ENCODE assay signal across 9 mouse cellular contexts in the genomic region with DNA sequence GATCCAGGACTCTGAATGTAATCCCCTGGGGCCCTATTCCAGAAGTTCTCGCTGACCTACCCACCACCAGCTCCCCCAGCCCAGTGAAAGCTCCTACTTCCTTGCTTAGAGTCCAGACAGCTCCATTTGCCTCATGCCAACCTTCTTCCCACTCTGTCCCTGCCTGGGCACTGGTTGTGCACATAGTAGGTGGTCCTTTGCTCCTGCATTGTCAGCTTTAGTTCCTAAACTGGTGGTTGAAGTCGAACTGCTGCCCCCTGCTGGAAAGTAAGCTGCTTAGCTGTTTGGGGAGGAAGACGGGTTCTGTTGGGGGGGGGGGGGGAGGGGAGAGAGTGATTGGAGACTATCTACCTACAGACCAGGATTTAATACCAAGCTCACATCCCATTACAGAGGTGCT. TPM values are rescaled to one million over a fixed set of nuclear protein-coding genes. Genes with fewer than 3 reads are reported as not detected.
DNase-seq lines count a peak whose midpoint lies in the region; ATAC-seq and TF ChIP-seq lines count a peak whose summit lies in the region.
"Had no signal": no experiment of that assay in that cellular context is flagged by ENCODE, and none has a peak within 500 bp of the region (broad histone marks: within the 10 kb centered on the region; RNA-seq: fewer than 3 reads in every experiment).

No protein-coding gene starts in this region.

- peak; percentile 68 for TF ChIP-seq CTCF in kidney, postnatal 0 days (IDR thresholded peaks at IDR 0.05; ENCODE audit: low read depth)
- TF ChIP-seq CTCF in G1E (IDR thresholded peaks at IDR 0.05; ENCODE audit: low read depth, low read length) = 0 out of 2 replicates have a peak, but pooled peaks have one; percentile 4
- peak; percentile 40 for TF ChIP-seq CTCF in lung, adult 2 months (IDR thresholded peaks at IDR 0.05; ENCODE audit: insufficient read depth, low read length)

- H3K4me1 ChIP-seq in kidney, postnatal 0 days (replicated peaks; ENCODE audit: insufficient read depth, low read length) = no peaks in the 10 kb centered on the region
- no peaks in the 10 kb centered on the region for H3K4me1 ChIP-seq in G1E (ENCODE audit: insufficient read depth, low read depth, low read length)
- no peaks in the 10 kb centered on the region; the same call in 1 of the 2 replicates for H3K4me1 ChIP-seq in lung, adult 2 months (ENCODE audit: control insufficient read depth, insufficient read depth, low read length)

- no peaks in the 10 kb centered on the region for H3K9me3 ChIP-seq in kidney, postnatal 0 days (replicated peaks; ENCODE audit: low read length)
- H3K9me3 ChIP-seq in G1E (replicated peaks) = no peaks in the 10 kb centered on the region

- ATAC-seq in CD4-positive, CD25-positive, alpha-beta regulatory T cell, adult 4 months = no peak
- ATAC-seq in kidney, postnatal 0 days (replicated peaks; ENCODE audit: low FRiP score, low read depth) = no peak
- no peak for ATAC-seq in G1E (ENCODE audit: extremely low read depth, insufficient number of reproducible peaks, low FRiP score, poor library complexity, severe bottlenecking)

- no peak overlapping the region for H3K4me3 ChIP-seq in kidney, postnatal 0 days (replicated peaks; ENCODE audit: low read depth, low read length)
- no peak overlapping the region for H3K4me3 ChIP-seq in G1E (ENCODE audit: low read depth, low read length)
- H3K4me3 ChIP-seq in lung, adult 2 months (replicated peaks; ENCODE audit: extremely low read depth, low read depth, low read length) = no peak overlapping the region

- no peak overlapping the region for H3K4me2 ChIP-seq in kidney, postnatal 0 days (ENCODE audit: low read length)

- no peaks in the 10 kb centered on the region for H3K36me3 ChIP-seq in kidney, postnatal 0 days (ENCODE audit: insufficient read depth, low read length)
- no peaks in the 10 kb centered on the region for H3K36me3 ChIP-seq in G1E (replicated peaks)

- no peak for TF ChIP-seq POLR2A in lung, adult 2 months (IDR thresholded peaks at IDR 0.05; ENCODE audit: borderline replicate concordance, extremely low read depth, low read depth, low read length)

- 47% methylated on average over 3 of the region's 3 CpGs for WGBS in kidney, postnatal 0 days
- 37% methylated on average over 3 of the region's 3 CpGs for WGBS in lung, adult 2 months

- H3K27ac ChIP-seq in kidney, postnatal 0 days = no peak overlapping the region

- DNase-seq in CD4-positive, CD25-positive, alpha-beta regulatory T cell, adult 2 months (ENCODE audit: low read depth, low spot score) = peak; percentile 75
- DNase-seq in kidney, postnatal 0 days (ENCODE audit: low spot score) = peak; percentile 50
- DNase-seq in kidney, adult 11 months = no peak
- DNase-seq in G1E (ENCODE audit: low spot score) = peak; percentile 25
- DNase-seq in lung, adult 2 months = peak; percentile 36
- DNase-seq in ovary, adult 18-20 months (ENCODE audit: low spot score) = no peak
- no peak for DNase-seq in urinary bladder, postnatal 36 days (ENCODE audit: low spot score in 2 of 2)

- no peak overlapping the region for H3K9ac ChIP-seq in kidney, postnatal 0 days (ENCODE audit: low read depth, low read length)

- no peaks in the 10 kb centered on the region for H3K27me3 ChIP-seq in kidney, postnatal 0 days (ENCODE audit: insufficient read depth, low read length)
- peaks cover 22% of the 10 kb centered on the region for H3K27me3 ChIP-seq in G1E (ENCODE audit: insufficient read depth, low read length)

RNA-seq across cellular contexts. Expression of a gene that starts 2.4 kb away (rescaled TPM):
- not detected for polyA plus RNA-seq in CD4-positive, CD25-positive, alpha-beta regulatory T cell, adult 4 months (2017; shearing (Covaris generic))
- polyA plus RNA-seq in kidney, postnatal 0 days (2015; fragmentation: Nextera tagmentation; extraction: Ambion mirVana) = not detected in 2 replicates
- total RNA-seq in G1E (2014; fragmentation: Nextera tagmentation) (not detected in 2 replicates), G1E (2017) (0.33 TPM in 1 of 2 replicates, not detected in the other)
- not detected in 2 replicates for polyA plus RNA-seq in G1E (2012)
- polyA plus RNA-seq in lung, adult 2 months (2012; rRNA removed) = 0.27 and 16.2 TPM in 2 replicates
- polyA plus RNA-seq: stomach, embryonic 14.5 days had no signal

RNA-seq across cellular contexts. Expression of a gene that starts 9.2 kb away (rescaled TPM):
- polyA plus RNA-seq in CD4-positive, CD25-positive, alpha-beta regulatory T cell, adult 4 months (2017; shearing (Covaris generic)) = under 1 TPM in 1 of 2 experiments, not detected in 1; 0.22 TPM
- 0.14 and 0.27 TPM in 2 replicates for polyA plus RNA-seq in kidney, postnatal 0 days (2015; fragmentation: Nextera tagmentation; extraction: Ambion mirVana)
- total RNA-seq in G1E (2014; fragmentation: Nextera tagmentation) = not detected in 2 replicates
- total RNA-seq in G1E (2017) = not detected in 2 replicates
- not detected in 2 replicates for polyA plus RNA-seq in G1E (2012)
- polyA plus RNA-seq in lung, adult 2 months (2012; rRNA removed) = 0.07 and 0.21 TPM in 2 replicates

RNA-seq across cellular contexts. Expression of a gene that starts 10.3 kb away (rescaled TPM):
- not detected for polyA plus RNA-seq in CD4-positive, CD25-positive, alpha-beta regulatory T cell, adult 4 months (2017; shearing (Covaris generic))
- not detected in 2 replicates for polyA plus RNA-seq in kidney, postnatal 0 days (2015; fragmentation: Nextera tagmentation; extraction: Ambion mirVana)
- total RNA-seq in G1E (2014; fragmentation: Nextera tagmentation) = not detected in 2 replicates
- not detected in 2 replicates for total RNA-seq in G1E (2017)
- not detected in 2 replicates for polyA plus RNA-seq in G1E (2012)
- polyA plus RNA-seq in lung, adult 2 months (2012; rRNA removed) = 0.43 and 4.4 TPM in 2 replicates
- polyA plus RNA-seq: stomach, embryonic 14.5 days had no signal

RNA-seq across cellular contexts. Expression of a gene that starts 19.8 kb away (rescaled TPM):
- not detected for polyA plus RNA-seq in CD4-positive, CD25-positive, alpha-beta regulatory T cell, adult 4 months (2017; shearing (Covaris generic))
- polyA plus RNA-seq in kidney, postnatal 0 days (2015; fragmentation: Nextera tagmentation; extraction: Ambion mirVana) = not detected in 2 replicates
- total RNA-seq in G1E (2014; fragmentation: Nextera tagmentation) (not detected in 2 replicates), G1E (2017) (0.82 TPM in 1 of 2 replicates, not detected in the other)
- not detected in 2 replicates for polyA plus RNA-seq in G1E (2012)
- polyA plus RNA-seq in lung, adult 2 months (2012; rRNA removed) = not detected in 2 replicates
- polyA plus RNA-seq: stomach, embryonic 14.5 days had no signal

RNA-seq across cellular contexts. Expression of a gene that starts 41.3 kb away (rescaled TPM):
- not detected for polyA plus RNA-seq in CD4-positive, CD25-positive, alpha-beta regulatory T cell, adult 4 months (2017; shearing (Covaris generic))
- 306 and 341 TPM in 2 replicates for polyA plus RNA-seq in kidney, postnatal 0 days (2015; fragmentation: Nextera tagmentation; extraction: Ambion mirVana)
- total RNA-seq in G1E (2014; fragmentation: Nextera tagmentation) = not detected in 2 replicates
- total RNA-seq in G1E (2017) = not detected in 2 replicates
- polyA plus RNA-seq in G1E (2012) = not detected in 2 replicates
- 0.34 TPM in 1 of 2 replicates, not detected in the other for polyA plus RNA-seq in lung, adult 2 months (2012; rRNA removed)

Comparison
In these comparisons a context has a peak if more than half of its experiments do, and no peak if none do; other contexts are left out.
1. DNase-seq: peak in CD4-positive, CD25-positive, alpha-beta regulatory T cell, adult 2 months (single experiment), kidney, postnatal 0 days (single experiment), G1E (single experiment) and lung, adult 2 months (single experiment); none in kidney, adult 11 months (single experiment), ovary, adult 18-20 months (single experiment) and urinary bladder, postnatal 36 days (0 of 2).
2. CTCF ChIP-seq: peak in every context shown above with its lines; median percentile 68 in kidney, postnatal 0 days; 40 in lung, adult 2 months; 4 in G1E.